Mouse (Mus musculus): Measurements from ENCODE around the gene Rpn2.

- TF ChIP-seq CTCF (IDR thresholded peaks at IDR 0.05; ENCODE audit: low read depth) (no peak), EP300 (IDR thresholded peaks at IDR 0.05; ENCODE audit: low read depth) (no peak)
Measured at GRCm38 (mm10) chr2:157306091-157307032, 27.5 kb downstream of the Rpn2 start.
